Mouse (Mus musculus) mesoderm, embryonic 11.5 days (tissue): ENCODE data around the gene Hand1.
"Not testable (repeated sequence)": the region's sequence is repeated elsewhere in the genome, so short reads cannot be mapped to it uniquely, and the experiment has no call there.

Experiments used
- DNase-seq: peaks from one replicate; pipeline ENCODE4 v3.0.0-alpha.2; 2012; ENCODE audit warnings: low read depth, low spot score

Gene Hand1

DNA sequence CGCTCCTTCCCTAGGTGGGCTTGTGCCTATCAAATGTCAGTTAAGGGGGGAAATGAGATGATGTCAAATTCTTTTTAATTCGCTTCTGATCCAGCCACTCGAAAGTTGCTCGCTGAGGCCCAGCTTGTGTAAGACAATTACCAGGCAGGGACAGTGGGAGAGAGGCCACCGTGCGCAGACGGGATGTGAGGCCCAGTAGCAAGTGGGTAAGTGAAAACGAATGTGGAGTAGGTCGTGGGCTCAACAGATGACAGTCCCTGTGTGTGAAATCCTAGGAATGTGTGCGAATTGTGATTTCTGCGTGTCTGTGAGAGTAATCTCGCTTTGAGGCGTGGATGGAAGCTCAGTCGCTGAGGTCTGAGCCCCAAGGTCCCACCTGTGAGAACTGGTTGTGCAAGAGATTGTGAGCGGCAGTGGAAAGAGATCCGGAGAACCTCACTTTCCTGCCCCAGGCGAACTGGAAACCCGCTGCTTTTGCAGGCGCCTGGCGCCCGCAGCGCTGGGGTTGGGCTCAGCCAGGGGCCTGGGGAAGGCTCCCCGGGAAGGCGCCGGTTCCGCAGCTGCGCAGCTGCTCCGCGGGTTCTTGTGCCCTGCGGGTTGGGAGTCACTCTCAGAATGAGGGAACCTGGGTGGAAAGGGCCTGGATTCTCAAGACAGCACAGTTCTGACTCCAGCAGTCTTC is 819 bp upstream of the Hand1 start:
- no peak for DNase-seq

DNA sequence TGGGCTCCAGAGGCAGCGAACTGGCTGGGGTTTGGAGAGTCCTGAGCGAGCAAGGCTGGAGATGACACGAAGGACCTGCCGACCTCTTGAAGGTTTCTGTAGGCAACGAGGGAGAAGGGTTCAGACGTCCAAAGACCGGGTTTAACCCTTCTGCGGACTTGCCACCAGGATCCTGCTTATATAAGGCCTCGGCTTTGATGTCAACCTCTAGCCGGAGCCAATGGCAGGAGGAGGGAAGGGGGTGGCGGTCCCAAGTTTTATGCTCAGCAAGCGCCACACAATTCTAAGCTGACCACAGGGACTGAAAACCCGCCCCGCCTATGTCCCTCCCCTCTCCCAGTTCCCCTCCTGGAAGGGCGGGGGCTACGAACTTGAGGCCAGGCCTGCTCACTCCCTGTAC is 757 bp downstream of the Hand1 start:
- no peak for DNase-seq

- no peak for DNase-seq
These were observed 1.3 kb downstream of the Hand1 start for GRCm38 (mm10) chr11:57831281-57831781.

GRCm38 (mm10) chr11:57829871-57830775 is 2.5 kb downstream of the Hand1 start:
- DNase-seq, result no peak

DNA sequence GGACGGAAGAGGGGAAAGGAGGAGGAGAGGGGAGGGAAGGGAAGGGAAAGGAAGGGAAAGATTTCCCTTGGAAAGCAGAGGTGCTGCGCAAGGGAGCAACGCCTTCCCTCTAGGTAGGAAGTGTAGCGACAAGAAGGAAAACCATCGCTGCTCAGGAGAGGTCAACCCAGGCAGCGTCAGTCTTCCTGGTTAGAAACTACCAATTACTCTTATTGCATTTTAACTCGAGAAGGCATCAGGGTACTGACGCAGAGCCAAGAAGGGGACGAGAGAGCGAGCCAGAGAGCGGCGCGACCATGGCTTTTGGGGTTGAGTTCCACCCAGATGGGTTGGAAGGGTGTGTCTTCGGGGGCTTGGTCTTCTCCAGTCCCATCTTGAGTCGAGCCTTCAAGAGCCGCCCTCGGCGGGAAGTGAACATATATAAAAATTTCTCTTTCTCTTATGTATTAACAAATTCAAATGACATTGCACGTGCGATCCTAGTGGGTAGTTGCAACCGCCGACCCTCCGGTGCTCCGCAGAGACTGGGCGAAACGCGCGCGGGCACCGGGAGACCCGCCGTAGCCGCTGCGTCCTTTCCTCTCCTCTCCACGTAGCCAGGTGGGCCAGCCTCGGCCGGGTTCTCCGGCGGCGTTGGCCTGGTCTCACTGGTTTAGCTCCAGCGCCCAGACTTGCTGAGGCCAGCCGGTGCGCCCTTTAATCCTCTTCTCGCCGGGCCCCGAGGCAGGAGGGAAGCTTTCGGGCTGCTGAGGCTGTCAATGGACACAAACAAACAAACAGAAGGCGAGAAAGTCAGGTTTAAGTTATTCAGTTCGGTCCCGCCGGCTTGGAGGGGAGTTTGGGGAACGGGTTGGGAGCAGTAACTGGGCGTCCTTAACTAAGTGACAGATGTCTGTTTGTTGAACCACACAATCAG is 3.4 kb downstream of the Hand1 start:
- DNase-seq, result no peak

DNA sequence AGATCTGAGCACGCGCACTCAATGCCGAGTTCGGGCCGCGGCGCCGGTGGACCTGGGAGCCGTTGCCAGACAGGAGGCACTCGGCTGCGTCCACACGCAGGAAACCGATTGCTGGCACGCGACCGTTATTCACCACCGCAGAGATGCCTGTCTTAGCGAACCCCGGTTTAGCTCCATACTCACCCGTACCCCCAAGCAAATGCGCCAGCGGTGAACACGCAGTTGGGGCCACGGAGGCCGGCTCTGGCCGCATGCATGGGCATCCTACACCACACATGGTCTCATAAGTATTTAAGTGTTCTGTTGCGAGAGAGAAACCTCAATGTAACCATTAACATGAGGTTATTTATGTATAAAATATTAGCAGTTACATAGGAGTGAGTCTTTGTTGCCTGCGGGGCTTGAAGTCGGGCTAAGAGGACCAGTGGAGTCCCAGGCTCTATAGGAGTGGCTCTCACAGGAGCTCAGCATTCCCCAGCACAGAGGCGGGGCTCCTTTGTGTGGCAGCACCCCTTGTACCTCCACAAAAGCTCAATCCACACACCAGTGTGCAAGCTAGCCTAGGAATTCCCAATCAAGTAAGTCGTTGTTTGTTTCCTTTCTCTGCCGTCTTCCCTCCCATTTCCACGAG is 4.6 kb downstream of the Hand1 start:
- no peak for DNase-seq

GRCm38 (mm10) chr11:57827048-57827914 is 5.3 kb downstream of the Hand1 start:
- no peak for DNase-seq

- DNase-seq, result not testable (repeated sequence)
These were observed 7.4 kb downstream of the Hand1 start for GRCm38 (mm10) chr11:57825234-57825633.

GRCm38 (mm10) chr11:57823714-57824113 is 8.9 kb downstream of the Hand1 start:
- no peak for DNase-seq

GRCm38 (mm10) chr11:57823159-57823558 is 9.5 kb downstream of the Hand1 start:
- not testable (repeated sequence) for DNase-seq

DNA sequence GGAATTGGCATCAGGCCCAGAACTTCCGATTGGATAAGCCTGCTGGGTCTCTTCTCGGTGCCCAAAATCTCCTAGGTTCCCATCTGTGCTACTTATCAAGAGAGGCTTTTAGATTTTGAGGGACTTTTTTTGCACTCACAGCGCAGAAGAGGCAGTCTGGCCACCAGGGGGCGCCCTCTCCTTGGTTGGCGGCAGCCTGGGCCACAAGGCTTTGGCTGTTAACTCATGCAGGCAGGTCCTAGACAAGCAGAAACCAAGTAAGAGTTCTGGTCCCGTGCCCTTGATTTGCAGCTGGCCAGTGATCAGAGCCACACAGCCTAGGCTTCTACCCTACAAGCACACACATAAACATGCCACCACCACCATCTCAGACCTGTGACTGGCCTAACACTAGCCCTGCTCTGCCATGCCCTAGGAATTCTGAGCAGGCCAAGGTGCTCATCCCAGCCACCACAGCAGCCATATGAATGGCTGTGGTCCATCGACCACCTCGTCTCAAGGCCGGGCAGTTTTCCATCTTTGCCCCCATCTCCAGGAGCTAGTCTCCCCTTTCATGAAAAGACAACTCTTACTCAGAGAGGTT is 12.5 kb downstream of the Hand1 start:
- DNase-seq, result peak; percentile 80

GRCm38 (mm10) chr11:57818189-57818588 is 14.4 kb downstream of the Hand1 start:
- DNase-seq, result no peak

DNA sequence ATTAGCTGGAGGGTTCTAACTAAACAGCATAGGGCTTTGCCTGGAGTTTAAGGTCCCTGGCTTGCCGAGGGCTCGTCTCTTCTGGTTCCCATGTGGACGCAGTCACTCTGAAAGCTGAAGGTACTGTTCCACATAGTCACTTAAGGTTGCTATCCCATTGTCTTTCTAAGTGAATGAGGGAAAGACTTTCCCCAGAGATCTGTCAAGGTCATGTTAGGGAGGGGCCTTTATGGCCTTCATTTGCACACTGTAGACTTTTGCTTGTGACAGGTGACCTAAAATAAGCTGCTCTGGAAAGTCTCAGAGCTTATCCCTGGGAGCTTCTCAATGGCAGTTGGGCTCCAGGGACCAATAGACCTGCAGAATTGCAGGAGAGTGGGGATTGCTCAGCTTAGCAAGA is 19.0 kb downstream of the Hand1 start:
- no peak for DNase-seq

DNA sequence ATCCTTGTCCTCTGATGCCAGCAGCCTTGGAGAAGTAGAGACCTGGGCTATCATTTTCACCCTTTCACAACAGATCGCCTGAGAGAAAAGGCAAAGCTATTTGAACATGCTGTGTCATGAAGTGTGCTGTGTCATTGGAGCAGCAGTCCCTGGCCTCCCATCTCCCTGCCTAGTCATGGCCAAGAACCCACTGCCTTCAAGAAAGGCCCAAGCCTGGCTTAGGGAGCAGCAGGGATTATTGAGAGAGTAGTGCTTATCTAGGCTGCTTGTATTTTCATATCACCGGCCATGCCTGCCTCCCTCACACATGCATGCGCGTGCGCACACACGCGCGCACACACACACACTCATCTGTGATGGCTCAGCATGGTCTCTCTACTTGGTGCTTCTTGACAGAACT is 20.4 kb downstream of the Hand1 start:
- DNase-seq, result no peak

GRCm38 (mm10) chr11:57811006-57811405 is 21.6 kb downstream of the Hand1 start:
- DNase-seq, result no peak

DNA sequence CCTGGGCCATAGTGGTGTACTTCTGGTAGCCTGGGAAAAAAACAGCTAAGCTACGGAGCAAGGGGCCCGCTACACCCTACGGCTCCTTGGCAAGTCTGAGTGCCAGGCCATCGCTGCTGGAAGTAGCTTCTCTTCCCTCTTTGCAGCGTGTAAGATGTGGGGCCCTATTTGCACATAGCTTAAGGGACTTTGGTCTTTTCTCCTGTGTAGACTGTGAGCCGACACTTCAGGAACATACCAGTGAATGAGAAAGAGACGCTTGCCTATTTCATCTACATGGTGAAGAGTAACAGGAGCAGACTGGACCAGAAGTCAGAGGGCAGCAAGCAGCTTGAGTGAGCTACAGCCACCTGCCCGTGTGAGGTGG is 22.9 kb downstream of the Hand1 start:
- no peak for DNase-seq

DNA sequence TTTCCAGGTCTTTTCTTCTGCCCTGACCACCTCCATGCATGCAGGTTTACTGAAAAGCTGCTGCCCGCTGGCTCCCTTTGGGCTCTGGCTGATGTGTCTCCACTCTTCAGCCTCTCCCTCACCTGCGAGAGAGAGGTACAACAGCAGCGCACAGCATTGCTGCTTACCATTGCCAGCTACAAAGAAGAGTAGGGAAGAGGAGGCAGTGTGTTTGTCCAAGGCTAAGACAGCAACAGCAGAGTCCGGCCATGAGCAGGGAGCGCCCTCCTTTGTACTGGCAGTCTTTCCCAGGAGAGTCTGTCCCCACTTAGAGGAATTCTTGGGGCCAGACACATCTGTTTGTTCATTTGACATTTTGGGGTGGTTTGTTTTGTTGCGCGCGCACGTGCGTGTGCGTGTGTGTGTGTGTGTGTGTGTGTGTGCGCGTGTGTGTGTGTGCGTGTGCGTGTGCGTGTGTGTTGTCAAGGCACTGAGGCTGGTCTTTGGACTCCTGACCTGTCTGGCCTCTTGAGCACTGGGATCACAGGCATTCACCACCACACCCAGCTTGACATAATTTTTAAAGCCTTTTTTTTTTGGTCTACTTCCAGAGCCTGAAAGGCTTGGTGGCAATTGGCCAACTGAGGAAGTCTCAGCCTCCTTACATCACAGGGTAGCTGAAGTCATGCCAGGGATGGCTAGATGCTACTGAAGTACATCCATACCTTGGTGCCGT is 23.4 kb downstream of the Hand1 start:
- DNase-seq, result no peak

GRCm38 (mm10) chr11:57805047-57805446 is 27.6 kb downstream of the Hand1 start:
- no peak for DNase-seq

- no peak for DNase-seq
These were observed 30.1 kb downstream of the Hand1 start for GRCm38 (mm10) chr11:57802511-57802870.
